Mouse (Mus musculus): ENCODE measurements at regions not wholly inside any gene's neighbourhood (a gene's known extent, or its start where the extent isn't known, plus 50 kb on each side); places are given as distances from the start of the nearest gene placed in this dataset.

GRCm38 (mm10) chr10:42068497-42068896, 50.3 kb upstream of the Armc2 start:
- DNase-seq (ENCODE audit: low spot score in 2 of 2) = peak; percentile 49 to 51

Measured in spleen, postnatal 36 days (tissue).